Mouse (Mus musculus): ENCODE results near the gene Taf1a. TPM values are rescaled to one million over a fixed set of nuclear protein-coding genes. Genes with fewer than 3 reads are reported as not detected.
A peak's percentile ranks its signal among the peaks of the same experiment; 100 is the strongest.

Taf1a gene
- total and polyA plus RNA-seq, 2 experiments from 2014 or later, result 0.11 to 8.5 TPM

- Histone ChIP-seq H3K9me3 (replicated peaks; ENCODE audit: control insufficient read depth, low read length) (no peaks in the 10 kb centered on the region; the same call in 1 of the 2 replicates), H3K4me2 (ENCODE audit: low read depth, low read length) (no peak overlapping the region), H3K36me3 (replicated peaks; ENCODE audit: control insufficient read depth, insufficient read depth, low read length) (no peaks in the 10 kb centered on the region), H3K9ac (replicated peaks; ENCODE audit: low read depth, low read length) (no peak overlapping the region), H3K27ac (ENCODE audit: low read depth) (peak overlapping the region; percentile 57; the same call in 1 of the 2 replicates), H3K27me3 (ENCODE audit: control insufficient read depth, insufficient read depth, low read length) (no peaks in the 10 kb centered on the region), H3K4me3 (ENCODE audit: low read depth, low read length) (no peak overlapping the region), H3K4me1 (ENCODE audit: control insufficient read depth, insufficient read depth) (no peaks in the 10 kb centered on the region)
- WGBS, result 62% methylated on average over 7 of the region's 7 CpGs
- DNase-seq (ENCODE audit: low spot score) (no peak), ATAC-seq (ENCODE audit: insufficient read depth, low read depth) (no peak)
- TF ChIP-seq CTCF (IDR thresholded peaks at IDR 0.05; ENCODE audit: low read depth), result no peak
Measured at GRCm38 (mm10) chr1:183419741-183420140, 31.0 kb downstream of the Taf1a start.

GRCm38 (mm10) chr1:183420296-183420695, 31.5 kb downstream of the Taf1a start:
- Histone ChIP-seq H3K27ac (ENCODE audit: low read depth) (peak overlapping the region; percentile 59; the same call in 1 of the 2 replicates), H3K4me3 (ENCODE audit: low read depth, low read length) (no peak overlapping the region), H3K36me3 (replicated peaks; ENCODE audit: control insufficient read depth, insufficient read depth, low read length) (no peaks in the 10 kb centered on the region), H3K9me3 (replicated peaks; ENCODE audit: control insufficient read depth, low read length) (no peaks in the 10 kb centered on the region), H3K4me2 (ENCODE audit: low read depth, low read length) (no peak overlapping the region), H3K9ac (replicated peaks; ENCODE audit: low read depth, low read length) (no peak overlapping the region), H3K4me1 (ENCODE audit: control insufficient read depth, insufficient read depth) (no peaks in the 10 kb centered on the region), H3K27me3 (ENCODE audit: control insufficient read depth, insufficient read depth, low read length) (no peaks in the 10 kb centered on the region)
- TF ChIP-seq EP300 (IDR thresholded peaks at IDR 0.05; ENCODE audit: low read depth) (no peak), CTCF (IDR thresholded peaks at IDR 0.05; ENCODE audit: low read depth) (no peak)
- WGBS, result 83% methylated on average over 10 of the region's 10 CpGs
- DNase-seq (ENCODE audit: low spot score), result no peak
- ATAC-seq (ENCODE audit: insufficient read depth, low read depth), result no peak

GRCm38 (mm10) chr1:183424100-183424499, 35.3 kb downstream of the Taf1a start:
- Histone ChIP-seq H3K36me3 (replicated peaks; ENCODE audit: control insufficient read depth, insufficient read depth, low read length) (no peaks in the 10 kb centered on the region), H3K4me2 (ENCODE audit: low read depth, low read length) (no peak overlapping the region), H3K27ac (ENCODE audit: low read depth) (no peak overlapping the region), H3K4me1 (ENCODE audit: control insufficient read depth, insufficient read depth) (no peaks in the 10 kb centered on the region), H3K27me3 (ENCODE audit: control insufficient read depth, insufficient read depth, low read length) (no peaks in the 10 kb centered on the region), H3K9ac (replicated peaks; ENCODE audit: low read depth, low read length) (no peak overlapping the region), H3K4me3 (ENCODE audit: low read depth, low read length) (no peak overlapping the region), H3K9me3 (replicated peaks; ENCODE audit: control insufficient read depth, low read length) (no peaks in the 10 kb centered on the region)
- DNase-seq (ENCODE audit: low spot score) (no peak), ATAC-seq (ENCODE audit: insufficient read depth, low read depth) (no peak)
- TF ChIP-seq EP300 (IDR thresholded peaks at IDR 0.05; ENCODE audit: low read depth) (no peak), CTCF (IDR thresholded peaks at IDR 0.05; ENCODE audit: low read depth) (no peak)
- WGBS, result 89% methylated on average over 7 of the region's 7 CpGs

GRCm38 (mm10) chr1:183434918-183435317, 46.1 kb downstream of the Taf1a start:
- Histone ChIP-seq H3K9ac (replicated peaks; ENCODE audit: low read depth, low read length) (no peak overlapping the region), H3K27ac (ENCODE audit: low read depth) (no peak overlapping the region), H3K4me3 (ENCODE audit: low read depth, low read length) (no peak overlapping the region), H3K9me3 (replicated peaks; ENCODE audit: control insufficient read depth, low read length) (no peaks in the 10 kb centered on the region), H3K27me3 (ENCODE audit: control insufficient read depth, insufficient read depth, low read length) (no peaks in the 10 kb centered on the region), H3K36me3 (replicated peaks; ENCODE audit: control insufficient read depth, insufficient read depth, low read length) (no peaks in the 10 kb centered on the region), H3K4me2 (ENCODE audit: low read depth, low read length) (no peak overlapping the region), H3K4me1 (ENCODE audit: control insufficient read depth, insufficient read depth) (no peaks in the 10 kb centered on the region)
- TF ChIP-seq EP300 (IDR thresholded peaks at IDR 0.05; ENCODE audit: low read depth) (no peak), CTCF (IDR thresholded peaks at IDR 0.05; ENCODE audit: low read depth) (no peak)
- no peak for DNase-seq (ENCODE audit: low spot score)
- WGBS, result 83% methylated on average over 9 of the region's 9 CpGs
- no peak for ATAC-seq (ENCODE audit: insufficient read depth, low read depth)

GRCm38 (mm10) chr1:183439036-183439435, 50.3 kb downstream of the Taf1a start:
- Histone ChIP-seq H3K9me3 (replicated peaks; ENCODE audit: control insufficient read depth, low read length) (no peaks in the 10 kb centered on the region), H3K27ac (ENCODE audit: low read depth) (no peak overlapping the region), H3K9ac (replicated peaks; ENCODE audit: low read depth, low read length) (no peak overlapping the region), H3K4me1 (ENCODE audit: control insufficient read depth, insufficient read depth) (no peaks in the 10 kb centered on the region), H3K27me3 (ENCODE audit: control insufficient read depth, insufficient read depth, low read length) (no peaks in the 10 kb centered on the region), H3K4me2 (ENCODE audit: low read depth, low read length) (peak overlapping the region; percentile 52), H3K36me3 (replicated peaks; ENCODE audit: control insufficient read depth, insufficient read depth, low read length) (no peaks in the 10 kb centered on the region), H3K4me3 (ENCODE audit: low read depth, low read length) (peak overlapping the region; percentile 34)
- WGBS, result 18% methylated on average over 22 of the region's 22 CpGs
- DNase-seq (ENCODE audit: low spot score), result peak; percentile 29
- ATAC-seq (ENCODE audit: insufficient read depth, low read depth), result peak; percentile 87
- TF ChIP-seq EP300 (IDR thresholded peaks at IDR 0.05; ENCODE audit: low read depth) (no peak), CTCF (IDR thresholded peaks at IDR 0.05; ENCODE audit: low read depth) (peak; percentile 71)

All from heart, postnatal 0 days (tissue).